Mouse (Mus musculus): ENCODE measurements at regions not wholly inside any gene's neighbourhood (a gene's known extent, or its start where the extent isn't known, plus 50 kb on each side); places are given as distances from the start of the nearest gene placed in this dataset.

GRCm38 (mm10) chr12:27593436-27593835 is 251.1 kb upstream of the Sox11 start:
- TF ChIP-seq CTCF (IDR thresholded peaks at IDR 0.05; ENCODE audit: insufficient read depth, low read depth, low read length): no peak
- TF ChIP-seq POLR2A (IDR thresholded peaks at IDR 0.05; ENCODE audit: insufficient read depth, low read depth, low read length): no peak

All from olfactory bulb, adult 2 months (tissue).